Mouse (Mus musculus) kidney, adult 2 months (tissue): Measurements from ENCODE around the gene Apln.

Source experiments
- CTCF ChIP-seq: fragments of 200-500 bp; conservative IDR thresholded peaks from 2 replicates; pipeline ENCODE4 v1.5.1; 2011; ENCODE audit warnings: low read depth, mild to moderate bottlenecking, control low read depth, low read length, moderate library complexity, mixed read lengths; ENCODE audit not compliant: insufficient read depth, insufficient read length
- POLR2A ChIP-seq: fragments of 200-500 bp; IDR thresholded peaks from one replicate; pipeline ENCODE4 v1.6.1; 2011; ENCODE audit warnings: low read depth, low read length, control low read depth

DNA sequence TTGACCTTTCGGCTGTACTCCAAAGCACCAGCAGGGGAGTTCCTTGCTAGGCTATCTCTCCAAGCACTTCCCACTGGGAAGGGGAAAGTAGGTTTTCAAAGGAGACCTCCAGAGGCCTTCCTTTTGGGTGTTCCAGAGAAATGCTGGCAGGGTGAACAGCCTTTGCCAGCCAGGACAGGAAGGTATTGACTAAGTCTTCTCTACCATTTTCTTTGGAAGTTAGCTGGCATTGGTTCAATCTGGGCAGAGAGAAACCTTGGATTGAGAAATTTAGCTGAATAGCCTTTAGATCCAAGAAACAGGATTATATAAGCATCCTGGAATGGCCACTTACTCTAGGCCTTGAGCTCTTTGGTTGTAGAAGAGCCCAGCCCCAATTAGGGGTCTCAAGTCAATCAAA lies 11.8 kb downstream of the Apln start:
- TF ChIP-seq CTCF (no peak), POLR2A (no peak)
